Mouse (Mus musculus) heart, adult 2 months (tissue): Measurements from ENCODE around the gene Sypl2.

Experiments used
- CTCF ChIP-seq: fragments of 200-600 bp; IDR thresholded peaks from 2 replicates; pipeline ENCODE4 v1.8.1; 2022; ENCODE audit warnings: antibody characterized with exemption, mild to moderate bottlenecking, moderate library complexity
- POLR2A ChIP-seq: fragments of 200-500 bp; IDR thresholded peaks from 2 replicates; pipeline ENCODE4 v1.6.1; 2011; ENCODE audit warnings: mild to moderate bottlenecking, low read depth, low read length, control low read depth; ENCODE audit not compliant: insufficient read depth

GRCm38 (mm10) chr3:108193686-108194085 lies 32.8 kb downstream of the Sypl2 start:
- no peak for TF ChIP-seq POLR2A
- TF ChIP-seq CTCF, result no peak
